Mouse (Mus musculus): ENCODE measurements around the gene Ydjc.

Gene Ydjc

DNA sequence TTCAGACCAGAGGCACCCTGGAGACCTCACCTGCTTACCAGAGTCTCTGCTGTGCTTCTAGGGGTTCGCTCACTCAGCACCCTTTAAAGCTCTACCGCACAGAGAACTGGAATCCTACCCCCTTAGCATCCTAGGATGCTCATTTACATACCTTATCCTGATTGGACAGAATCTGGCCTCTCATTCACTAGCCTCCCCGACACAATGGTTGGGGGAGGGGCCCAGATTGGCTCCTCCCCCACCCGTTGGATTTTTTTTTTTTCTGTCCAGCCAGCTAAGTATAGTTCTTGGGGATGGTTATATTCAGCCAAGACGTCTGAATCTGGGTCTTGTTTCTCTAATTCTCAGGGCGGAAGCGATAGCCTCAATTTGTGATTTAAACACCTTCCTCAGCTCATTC is at the start of gene Ydjc:
Ydjc (plus strand) TSS at position 283 of the 400 bp plus-strand sequence.
- no peak for ATAC-seq (ENCODE audit: insufficient number of reproducible peaks, low FRiP score, low TSS enrichment)

DNA sequence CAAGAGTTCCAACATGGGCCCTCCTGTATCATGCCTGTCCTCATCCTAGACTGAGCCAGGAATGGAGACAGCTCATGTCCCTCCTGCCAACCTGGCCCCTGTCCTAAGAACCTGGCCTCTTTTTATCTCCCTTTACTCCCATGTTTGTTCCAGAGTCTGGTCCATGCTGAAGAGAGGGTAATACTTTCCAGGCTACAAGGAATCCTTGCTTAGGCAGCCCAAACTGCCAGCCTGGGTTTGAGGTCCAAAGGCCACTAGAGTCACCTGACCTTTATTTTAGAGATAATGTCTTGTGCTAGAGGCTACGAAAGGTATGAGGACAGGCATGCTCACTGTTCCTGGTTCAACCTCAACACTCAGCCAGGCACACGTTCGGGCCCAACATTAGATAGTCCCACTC is 47.5 kb upstream of the Ydjc start:
- no peak for ATAC-seq (ENCODE audit: insufficient number of reproducible peaks, low FRiP score, low TSS enrichment)

DNA sequence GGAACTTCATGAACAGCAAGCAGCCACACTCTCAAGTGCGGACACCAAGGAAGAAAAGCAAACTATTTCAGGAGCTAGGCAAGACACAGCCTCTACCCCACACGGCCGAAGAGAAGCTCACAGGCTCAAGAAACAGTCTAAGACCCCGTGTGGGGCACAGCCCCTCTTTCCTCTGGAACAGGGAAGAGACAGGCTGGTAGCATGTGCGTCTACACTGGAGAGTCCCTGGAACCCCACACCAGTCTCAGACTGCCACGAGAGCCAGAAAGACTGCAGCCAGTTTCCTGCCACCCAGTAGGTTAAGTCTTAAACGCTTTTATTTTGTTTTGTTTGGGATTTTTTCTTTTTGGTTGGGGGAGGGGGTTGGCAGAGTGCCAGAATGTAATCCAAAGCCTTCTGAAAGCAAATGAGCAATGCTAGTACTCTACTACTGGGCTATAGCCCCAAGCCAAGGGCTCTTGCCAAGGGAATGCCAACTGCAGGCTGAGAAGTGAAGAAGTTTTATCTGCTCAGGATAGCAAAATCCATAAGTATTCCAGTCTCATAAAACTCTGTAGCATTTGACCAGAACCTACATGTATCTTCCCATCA is 41.7 kb upstream of the Ydjc start:
- ATAC-seq (ENCODE audit: insufficient number of reproducible peaks, low FRiP score, low TSS enrichment) = no peak

DNA sequence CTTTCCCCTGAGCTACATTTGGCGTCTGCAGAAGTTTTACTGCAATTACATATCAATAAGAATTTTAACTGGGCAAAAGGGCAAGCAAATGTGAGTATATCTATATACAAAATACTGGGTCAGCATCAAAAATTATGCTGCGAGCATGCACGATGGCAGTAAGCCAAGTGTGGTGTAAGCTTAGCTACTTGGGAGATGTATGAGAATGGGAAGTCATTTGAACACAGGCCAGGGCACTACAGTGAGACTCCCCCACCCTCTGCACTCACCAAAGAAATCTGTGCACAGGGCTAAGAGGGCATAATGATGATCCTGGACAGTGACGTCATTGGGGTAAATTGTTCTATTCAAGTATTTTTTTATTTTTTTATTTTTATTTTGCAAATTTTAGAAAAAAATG is 39.8 kb upstream of the Ydjc start:
- no peak for ATAC-seq (ENCODE audit: insufficient number of reproducible peaks, low FRiP score, low TSS enrichment)

DNA sequence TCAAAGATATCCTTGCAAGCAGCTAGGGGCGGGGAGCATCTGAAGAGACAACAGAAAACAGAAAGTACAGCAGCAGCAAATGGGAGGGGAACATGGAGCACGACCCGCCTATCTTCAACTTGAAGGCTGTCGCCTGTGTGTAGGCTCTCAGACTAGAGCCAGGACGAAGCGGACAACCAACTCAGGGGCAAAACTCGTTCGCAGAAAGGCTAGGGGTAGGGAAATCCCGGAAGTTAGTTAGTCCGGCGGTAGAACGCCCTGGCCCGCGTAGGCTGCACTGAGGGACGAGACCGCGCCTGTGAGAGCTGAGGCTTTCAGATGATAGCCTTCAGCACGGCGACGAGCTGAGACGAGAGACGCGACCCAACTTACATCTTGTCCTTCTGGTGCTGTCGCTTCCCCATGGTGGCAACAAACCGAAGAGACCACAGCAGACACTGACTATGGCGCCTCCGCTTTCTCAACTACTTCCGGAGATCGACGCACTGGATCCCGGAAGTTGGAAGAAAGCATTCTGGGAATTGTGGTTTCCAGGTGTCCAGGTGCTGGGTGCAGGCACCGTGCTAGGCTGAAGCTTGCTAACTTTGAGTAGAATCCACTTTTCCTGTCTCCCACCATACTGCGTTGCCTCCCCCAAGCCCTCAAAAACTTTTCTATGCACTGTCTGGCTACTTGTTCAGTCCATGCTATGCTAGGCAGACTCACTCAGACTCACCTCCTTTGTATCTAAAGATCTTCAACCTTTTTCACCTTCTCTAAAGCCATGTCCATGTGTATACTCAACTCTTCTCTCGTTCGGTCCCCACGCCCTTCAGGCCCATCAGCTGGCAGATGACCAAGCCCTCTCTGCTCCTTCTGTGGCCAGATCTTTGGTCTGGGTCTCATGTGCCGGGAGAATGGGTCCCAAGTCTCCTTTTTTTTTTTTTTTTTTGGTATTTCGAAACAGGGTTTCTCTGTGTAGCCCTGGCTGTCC is 33.4 kb upstream of the Ydjc start, which contains the start of gene Ppil2:
Ppil2 (minus strand) TSS at position 487 of the 973 bp plus-strand sequence.
- peak; percentile 97 for ATAC-seq (ENCODE audit: insufficient number of reproducible peaks, low FRiP score, low TSS enrichment)

DNA sequence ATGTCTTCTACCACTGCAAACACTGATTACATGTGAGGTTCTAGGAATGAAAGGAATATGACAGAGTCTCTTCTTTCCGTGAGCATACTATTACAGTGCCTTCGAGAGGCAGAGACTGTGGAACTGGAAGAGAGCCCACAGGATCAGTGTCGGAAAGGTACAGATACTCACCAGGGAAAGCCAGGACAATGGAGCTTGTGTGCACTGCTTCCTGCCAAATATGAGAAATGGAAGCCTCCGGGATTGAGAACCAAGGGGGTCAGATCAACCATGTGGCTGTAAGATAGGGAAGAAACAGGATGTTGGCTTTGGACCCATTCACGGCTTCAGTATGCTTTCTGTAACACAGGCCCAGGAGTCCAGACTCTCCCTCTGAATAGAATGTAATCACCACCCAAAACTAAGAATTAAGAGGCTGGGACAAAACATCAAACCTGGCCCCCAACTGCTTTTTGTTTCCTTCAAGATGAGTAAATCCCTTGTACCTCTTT is 27.1 kb upstream of the Ydjc start:
- ATAC-seq (ENCODE audit: insufficient number of reproducible peaks, low FRiP score, low TSS enrichment) = no peak

DNA sequence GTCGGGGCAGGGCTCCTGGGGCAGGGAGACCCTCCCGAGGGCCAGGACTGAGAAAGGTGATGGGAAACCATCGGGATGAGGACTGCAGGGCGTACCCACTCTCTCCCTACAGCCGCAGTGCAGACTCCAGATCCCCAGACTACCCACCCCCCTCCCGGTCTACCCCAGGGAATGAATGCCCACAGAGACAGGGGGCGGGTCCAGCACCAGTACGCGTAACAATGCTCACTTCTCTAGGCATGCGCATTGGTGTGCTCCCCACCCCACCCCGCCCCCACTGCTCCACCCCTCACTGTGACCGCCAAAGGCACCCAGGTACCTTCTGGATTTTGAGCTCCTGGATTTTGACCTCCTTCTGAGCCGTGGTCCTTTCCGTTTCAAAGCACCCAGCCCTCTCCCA is 22.9 kb upstream of the Ydjc start:
- ATAC-seq (ENCODE audit: insufficient number of reproducible peaks, low FRiP score, low TSS enrichment) = no peak

DNA sequence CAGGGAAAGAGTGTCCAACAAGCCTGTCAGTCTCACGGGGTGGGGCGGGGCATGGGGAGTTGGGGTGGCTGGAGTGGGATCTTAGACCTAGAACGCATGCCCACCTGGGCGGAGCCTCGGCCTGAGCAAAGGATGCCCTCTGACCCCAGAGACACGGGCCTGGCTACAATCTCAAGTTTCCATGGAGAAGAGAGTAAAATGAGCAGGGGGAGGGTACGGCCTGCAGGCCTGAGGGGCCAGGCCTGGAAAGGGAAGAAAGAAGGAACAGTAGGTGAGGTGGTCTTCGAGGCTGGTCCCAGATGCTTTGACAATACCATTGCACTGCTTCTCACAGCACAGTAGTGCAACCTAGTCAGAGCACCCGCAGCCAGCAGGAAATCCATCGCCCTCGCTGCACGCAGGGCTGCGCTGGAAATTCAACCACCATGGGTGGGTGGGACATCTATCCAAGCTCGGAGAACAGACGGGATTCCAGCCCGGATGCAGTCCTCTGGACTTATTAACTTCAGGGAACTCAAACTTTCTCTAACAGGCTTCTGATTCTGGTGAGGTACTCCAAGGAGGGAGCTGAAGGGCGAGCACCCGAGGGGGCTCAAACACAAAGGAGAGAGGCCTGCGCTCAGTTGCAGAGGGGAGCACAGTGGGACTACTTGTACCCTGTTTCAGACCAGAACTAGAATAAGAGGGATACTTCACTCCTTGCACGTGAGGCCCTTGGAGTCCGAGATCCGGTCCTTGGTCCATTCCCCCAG is 20.1 kb upstream of the Ydjc start:
- ATAC-seq (ENCODE audit: insufficient number of reproducible peaks, low FRiP score, low TSS enrichment) = no peak

DNA sequence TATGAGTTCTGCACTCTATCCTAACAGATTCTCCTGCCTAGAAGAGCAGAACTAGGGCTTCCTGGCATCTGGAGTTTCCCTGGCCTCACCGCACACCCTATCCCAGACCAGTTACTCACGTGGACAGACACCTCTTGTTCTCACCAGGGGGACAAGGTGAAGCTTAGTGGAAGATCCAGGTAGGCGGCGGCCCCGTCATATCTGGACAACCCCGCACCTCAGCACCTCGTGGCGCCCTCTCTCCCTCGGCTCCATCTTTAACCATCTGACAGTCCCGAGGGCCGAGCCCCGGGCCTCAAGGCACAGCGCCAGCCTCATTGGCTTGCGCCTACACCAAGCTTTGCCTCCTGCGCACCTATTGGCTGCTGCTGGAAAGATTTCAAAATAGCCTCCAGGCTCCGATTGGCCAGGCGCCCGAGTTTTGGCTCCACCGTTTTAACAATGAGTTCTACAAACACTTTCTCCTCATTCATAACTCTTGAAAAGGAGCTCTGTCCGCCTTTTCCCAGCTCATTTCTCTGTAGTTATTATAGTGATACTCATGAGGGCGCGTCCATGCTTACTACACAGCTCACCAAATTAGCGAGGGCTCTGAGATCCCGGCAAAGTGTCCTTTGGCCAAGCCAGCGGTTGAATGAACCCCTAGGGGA is 19.4 kb upstream of the Ydjc start, which contains the start of gene 2610318N02Rik:
2610318N02Rik (minus strand) TSS at position 297 of the 650 bp plus-strand sequence.
- ATAC-seq (ENCODE audit: insufficient number of reproducible peaks, low FRiP score, low TSS enrichment) = peak; percentile 66

DNA sequence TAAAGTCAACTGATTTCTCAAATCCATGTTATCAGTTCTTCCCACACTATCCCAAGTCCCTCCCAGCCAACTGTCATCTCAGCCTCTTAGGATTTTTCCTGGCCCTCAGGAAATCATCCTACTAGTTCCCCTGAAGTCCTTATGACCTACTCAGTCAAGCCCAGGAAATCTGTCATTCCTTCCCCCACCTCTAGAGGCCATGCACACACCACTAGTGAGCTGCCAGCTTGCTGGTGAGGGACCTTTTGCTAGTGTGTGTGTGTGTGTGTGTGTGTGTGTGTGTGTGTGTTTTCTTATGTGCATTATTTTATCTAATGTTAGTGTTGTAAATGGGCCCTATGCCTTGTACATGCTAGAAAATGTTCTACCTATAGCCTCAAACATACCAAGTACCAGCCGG is 17.1 kb upstream of the Ydjc start:
- ATAC-seq (ENCODE audit: insufficient number of reproducible peaks, low FRiP score, low TSS enrichment) = no peak

DNA sequence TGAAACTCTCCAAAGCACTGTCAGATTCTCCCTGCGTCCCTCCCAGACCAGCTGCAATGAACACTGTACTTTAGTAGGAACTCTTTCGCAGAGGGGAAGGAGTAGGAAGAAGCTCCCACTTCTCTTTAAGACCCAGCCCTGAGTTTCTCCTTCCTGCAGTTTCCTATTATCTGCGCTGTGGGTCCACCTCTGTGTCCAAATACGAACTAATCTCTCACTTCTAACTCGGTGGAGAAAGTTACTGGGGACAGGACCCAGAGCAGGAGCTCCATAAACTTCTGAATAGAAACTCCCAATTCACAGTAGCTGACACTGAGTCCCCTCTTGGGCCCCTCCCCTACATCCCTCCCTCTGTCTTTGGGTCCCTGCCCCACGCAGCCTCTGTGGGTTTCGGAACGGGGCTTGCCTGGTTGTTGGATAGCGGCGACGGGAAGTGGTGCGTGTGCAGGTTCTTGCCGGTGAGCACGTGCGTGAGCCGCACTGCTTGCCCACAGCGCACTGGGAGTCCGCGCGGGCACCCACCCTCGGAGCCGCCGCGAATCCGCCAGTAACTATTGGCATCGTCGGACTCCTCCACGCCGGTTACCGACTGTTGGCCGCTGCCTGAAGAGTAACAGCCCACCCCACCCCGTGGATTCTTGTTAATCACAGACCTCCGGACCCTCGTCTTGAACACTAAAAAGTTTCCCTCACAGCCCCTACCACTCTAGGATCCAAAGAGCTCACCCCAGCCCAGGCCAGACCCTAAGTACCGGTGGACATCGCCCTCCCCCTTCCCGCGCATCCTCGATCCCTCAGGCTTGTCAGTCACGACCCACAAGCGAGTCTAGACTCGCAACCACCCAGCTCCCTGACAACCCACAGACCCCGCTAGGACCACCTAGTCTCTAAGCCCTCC is 13.0 kb upstream of the Ydjc start:
- peak; percentile 28 for ATAC-seq (ENCODE audit: insufficient number of reproducible peaks, low FRiP score, low TSS enrichment)

DNA sequence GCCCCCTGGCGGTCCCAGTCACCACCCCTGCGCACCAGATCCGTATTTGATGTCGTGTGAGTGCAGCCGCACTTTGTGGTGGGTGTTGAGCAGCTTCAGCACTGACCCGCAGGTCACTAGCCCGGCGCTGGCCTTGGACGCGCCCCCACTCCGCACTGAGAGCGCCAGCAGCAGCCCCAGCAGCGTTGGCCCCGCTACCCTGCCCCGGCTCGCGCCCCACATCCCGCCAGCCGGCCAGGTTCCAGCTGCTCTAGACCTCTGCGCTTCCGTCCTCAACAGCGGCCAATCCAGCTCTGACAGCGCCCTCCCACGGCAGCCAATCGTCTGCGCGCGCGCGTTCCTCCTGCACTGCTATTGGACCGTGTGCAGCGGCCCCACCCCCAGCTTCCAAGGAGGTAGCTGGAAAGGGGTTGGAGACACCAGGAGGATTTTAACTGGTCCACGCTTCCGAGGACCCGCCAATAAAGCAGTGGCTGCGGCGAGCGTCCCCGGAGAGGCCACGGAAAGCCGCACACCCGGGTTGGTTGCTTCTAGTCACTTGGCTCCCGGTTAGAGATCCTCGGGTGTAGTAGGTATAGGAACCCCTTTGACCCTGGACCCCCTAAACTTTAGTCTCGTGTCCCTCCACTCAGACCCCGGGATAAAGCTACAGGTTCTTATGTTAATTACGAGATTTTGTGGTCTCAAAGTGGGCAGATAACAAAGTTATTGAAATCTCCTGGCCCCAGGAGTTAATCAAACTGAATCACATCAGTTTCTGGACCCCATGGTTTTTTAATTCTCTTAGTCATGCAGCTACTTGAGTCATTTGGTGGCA is 12.1 kb upstream of the Ydjc start, which contains the start of gene Sdf2l1:
Sdf2l1 (minus strand) TSS at position 295 of the 817 bp plus-strand sequence.
- peak; percentile 99 for ATAC-seq (ENCODE audit: insufficient number of reproducible peaks, low FRiP score, low TSS enrichment)

DNA sequence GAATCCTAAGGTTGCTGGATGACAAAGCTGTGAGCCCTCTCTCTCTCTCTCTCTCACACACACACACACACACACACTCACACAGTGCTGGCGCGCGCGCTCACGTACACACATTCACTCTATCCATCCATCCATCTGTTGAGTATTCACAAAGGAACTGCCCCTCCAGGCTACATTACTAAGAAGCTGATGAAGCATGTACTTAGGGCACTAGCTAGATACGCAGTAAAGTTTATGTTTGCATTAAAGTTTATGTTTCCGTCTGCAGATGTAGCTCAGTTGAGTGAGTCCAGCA is 11.6 kb upstream of the Ydjc start:
- ATAC-seq (ENCODE audit: insufficient number of reproducible peaks, low FRiP score, low TSS enrichment) = no peak

DNA sequence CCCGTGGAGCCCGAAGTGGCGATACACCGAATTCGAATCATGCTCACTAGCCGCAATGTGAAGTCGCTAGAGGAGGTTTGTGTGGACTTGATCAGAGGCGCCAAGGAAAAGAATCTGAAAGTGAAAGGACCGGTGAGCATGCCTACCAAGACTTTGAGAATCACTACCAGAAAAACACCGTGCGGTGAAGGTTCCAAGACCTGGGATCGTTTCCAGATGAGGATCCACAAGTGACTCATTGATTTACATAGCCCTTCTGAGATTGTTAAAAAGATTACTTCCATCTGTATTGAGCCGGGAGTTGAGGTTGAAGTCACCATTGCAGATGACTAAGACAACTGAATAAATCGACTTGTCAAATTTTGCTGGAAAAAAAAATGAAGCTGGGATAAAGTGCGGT is 7.1 kb upstream of the Ydjc start:
- no peak for ATAC-seq (ENCODE audit: insufficient number of reproducible peaks, low FRiP score, low TSS enrichment)

DNA sequence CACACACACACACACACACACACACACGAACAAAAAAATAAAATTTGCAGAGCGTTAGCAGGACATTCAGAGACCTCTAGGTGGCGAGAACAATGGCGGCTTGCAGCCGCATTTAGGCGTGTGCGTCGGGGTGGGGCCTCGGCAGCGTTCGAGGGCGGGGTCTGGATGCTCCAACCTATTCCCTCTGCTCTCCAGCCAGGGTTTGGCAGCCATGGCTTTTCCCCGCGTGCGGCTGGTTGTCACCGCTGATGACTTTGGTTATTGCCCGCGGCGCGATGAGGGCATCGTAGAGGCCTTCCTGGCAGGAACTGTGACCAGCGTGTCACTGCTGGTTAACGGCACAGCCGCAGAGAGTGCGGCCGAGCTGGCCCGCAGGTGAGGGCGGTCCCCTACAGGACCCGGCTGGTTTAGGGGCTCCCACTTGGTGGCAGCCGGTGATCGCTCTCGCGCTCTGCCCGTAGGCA is 2.4 kb downstream of the Ydjc start, which contains the start of gene Ccdc116:
Ccdc116 (minus strand) TSS at position 458 of the 464 bp plus-strand sequence.
- peak; percentile 80 for ATAC-seq (ENCODE audit: insufficient number of reproducible peaks, low FRiP score, low TSS enrichment)

DNA sequence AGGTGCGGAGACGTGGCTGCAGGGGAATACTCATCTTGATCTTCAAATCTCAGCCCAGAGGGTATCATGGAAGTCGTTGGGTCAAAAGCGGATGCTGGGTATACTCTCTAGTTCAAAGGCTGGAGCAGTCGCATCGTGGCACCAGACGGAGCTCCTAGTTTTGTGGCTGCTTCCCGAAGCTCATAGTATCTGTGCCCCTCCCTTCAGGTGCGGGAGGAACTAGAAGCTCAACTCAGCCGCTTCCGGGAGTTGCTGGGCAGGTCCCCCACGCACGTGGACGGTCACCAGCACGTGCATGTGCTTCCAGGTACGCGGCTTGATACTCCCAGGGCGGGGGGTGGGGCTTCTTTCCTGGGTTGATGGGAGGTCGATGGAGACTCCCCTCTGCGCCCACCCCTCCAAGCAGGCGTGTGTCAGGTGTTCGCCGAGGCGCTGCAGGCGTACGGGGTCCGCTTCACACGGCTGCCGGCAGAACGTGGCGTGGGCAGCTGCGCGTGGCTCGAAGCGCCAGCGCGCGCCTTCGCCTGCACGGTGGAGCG is 3.0 kb downstream of the Ydjc start:
- ATAC-seq (ENCODE audit: insufficient number of reproducible peaks, low FRiP score, low TSS enrichment) = no peak; the same call in 1 of the 2 replicates

DNA sequence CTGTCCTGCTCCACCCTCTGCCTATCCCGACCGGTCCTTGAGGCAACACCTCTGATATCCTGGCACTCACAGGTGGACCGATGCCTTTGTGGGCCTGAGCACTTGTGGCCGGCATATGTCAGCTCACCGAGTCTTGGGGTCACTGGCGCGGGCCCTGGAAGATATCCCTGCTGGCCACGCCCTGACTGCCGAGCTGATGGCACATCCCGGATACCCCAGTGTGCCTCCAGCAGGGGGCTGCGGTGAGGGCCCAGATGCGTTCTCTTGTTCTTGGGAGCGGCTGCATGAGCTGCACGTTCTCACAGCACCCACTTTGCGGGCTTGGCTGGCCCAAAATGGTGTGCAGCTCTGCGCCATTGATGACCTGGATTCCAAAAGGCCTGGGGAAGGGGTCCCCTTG is 3.7 kb downstream of the Ydjc start:
- no peak for ATAC-seq (ENCODE audit: insufficient number of reproducible peaks, low FRiP score, low TSS enrichment)

Measured in cerebellum, adult (tissue).